Mouse (Mus musculus): ENCODE data around the gene Naa38.
A peak's percentile ranks its signal among the peaks of the same experiment; 100 is the strongest.

Naa38 gene

GRCm38 (mm10) chr11:69401210-69401637, 5.9 kb downstream of the Naa38 start:
- DNase-seq, result peak; percentile 97

- peak; percentile 52 for DNase-seq
Measured at GRCm38 (mm10) chr11:69401987-69402386, 6.7 kb downstream of the Naa38 start.

- DNase-seq, result peak; percentile 31
Measured at GRCm38 (mm10) chr11:69403691-69404594, 8.7 kb downstream of the Naa38 start.

- peak; percentile 57 for DNase-seq
Measured at GRCm38 (mm10) chr11:69404595-69405396, 9.5 kb downstream of the Naa38 start.

GRCm38 (mm10) chr11:69405397-69406200, 10.3 kb downstream of the Naa38 start:
- DNase-seq, result peak; percentile 66

GRCm38 (mm10) chr11:69406282-69406681, 11.0 kb downstream of the Naa38 start:
- peak; percentile 63 for DNase-seq

- peak; percentile 54 for DNase-seq
Measured at GRCm38 (mm10) chr11:69406867-69407723, 11.8 kb downstream of the Naa38 start.

- peak; percentile 41 for DNase-seq
Measured at GRCm38 (mm10) chr11:69407724-69408004, 12.4 kb downstream of the Naa38 start.

- peak; percentile 90 for DNase-seq
Measured at GRCm38 (mm10) chr11:69408541-69409377, 13.5 kb downstream of the Naa38 start.

- DNase-seq, result peak; percentile 82
Measured at GRCm38 (mm10) chr11:69409378-69410044, 14.2 kb downstream of the Naa38 start.

- DNase-seq, result no peak
Measured at GRCm38 (mm10) chr11:69410045-69410309, 14.7 kb downstream of the Naa38 start.

- no peak for DNase-seq
Measured at GRCm38 (mm10) chr11:69410310-69411072, 15.2 kb downstream of the Naa38 start.

GRCm38 (mm10) chr11:69411073-69411535, 15.8 kb downstream of the Naa38 start:
- peak; percentile 93 for DNase-seq

- peak; percentile 67 for DNase-seq
Measured at GRCm38 (mm10) chr11:69411538-69412203, 16.4 kb downstream of the Naa38 start.

- no peak for DNase-seq
Measured at GRCm38 (mm10) chr11:69412548-69412947, 17.3 kb downstream of the Naa38 start.

- DNase-seq, result peak; percentile 82
Measured at GRCm38 (mm10) chr11:69413221-69414181, 18.2 kb downstream of the Naa38 start, which contains the start of gene Kdm6b. Gene Kdm6b, minus strand, starts transcription at chr11:69413675.

GRCm38 (mm10) chr11:69414421-69415326, 19.4 kb downstream of the Naa38 start:
- peak; percentile 61 for DNase-seq

Measured in cerebellum, adult 11-12 months (tissue).